Mouse (Mus musculus): Measurements from ENCODE around the gene Cand2. TPM values are rescaled to one million over a fixed set of nuclear protein-coding genes. Genes with fewer than 3 reads are reported as not detected.

Gene Cand2
- polyA plus RNA-seq (2014; fragmentation: Nextera tagmentation; extraction: Ambion mirVana) = 46.4 and 49.8 TPM in 2 replicates

GRCm38 (mm10) chr6:115774501-115774921 is at the start of gene Cand2:
Cand2 (plus strand) TSS chr6:115774538.
- DNase-seq (ENCODE audit: low spot score) = peak; percentile 93
- H3K9ac ChIP-seq (ENCODE audit: low read length) = peak within 1 kb of the TSS; percentile 91

GRCm38 (mm10) chr6:115727108-115727507 is 47.2 kb upstream of the Cand2 start:
- no peak overlapping the region for H3K9ac ChIP-seq (ENCODE audit: low read length)
- H3K36me3 ChIP-seq (ENCODE audit: control insufficient read depth, insufficient read depth, low read length) = no peaks in the 10 kb centered on the region
- H3K27ac ChIP-seq (ENCODE audit: low read depth, low read length) = no peak overlapping the region
- H3K27me3 ChIP-seq (ENCODE audit: control insufficient read depth, insufficient read depth, low read length) = no peaks in the 10 kb centered on the region
- WGBS = 83% methylated on average over 1 of the region's 1 CpGs
- no peak overlapping the region for H3K4me2 ChIP-seq (ENCODE audit: low read depth, low read length, severe bottlenecking)
- no peak overlapping the region for H3K4me3 ChIP-seq (ENCODE audit: low read depth, low read length)
- H3K4me1 ChIP-seq (replicated peaks; ENCODE audit: control insufficient read depth, insufficient read depth, low read length) = no peaks in the 10 kb centered on the region
- ATAC-seq (replicated peaks; ENCODE audit: low FRiP score) (no peak), DNase-seq (ENCODE audit: low spot score) (peak; percentile 76)
- H3K9me3 ChIP-seq (ENCODE audit: control insufficient read depth, low read length) = no peaks in the 10 kb centered on the region

More at GRCm38 (mm10) chr6:115774501-115774921, at the start of gene Cand2:
- peak within 1 kb of the TSS; percentile 84 for H3K4me2 ChIP-seq (ENCODE audit: low read depth, low read length, severe bottlenecking)
- ATAC-seq (replicated peaks; ENCODE audit: low FRiP score) = peak; percentile 92
- H3K4me1 ChIP-seq (replicated peaks; ENCODE audit: control insufficient read depth, insufficient read depth, low read length) = peaks cover 4% of the 10 kb centered on the region; the same call in 1 of the 2 replicates
- peak within 1 kb of the TSS; percentile 64 for H3K27ac ChIP-seq (ENCODE audit: low read depth, low read length)
- H3K27me3 ChIP-seq (ENCODE audit: control insufficient read depth, insufficient read depth, low read length) = no peaks in the 10 kb centered on the region
- no peaks in the 10 kb centered on the region; the same call in 1 of the 2 replicates for H3K36me3 ChIP-seq (ENCODE audit: control insufficient read depth, insufficient read depth, low read length)
- H3K9me3 ChIP-seq (ENCODE audit: control insufficient read depth, low read length) = no peaks in the 10 kb centered on the region
- H3K4me3 ChIP-seq (ENCODE audit: low read depth, low read length) = peak within 1 kb of the TSS; percentile 78
- WGBS = under 1% methylated on average over 26 of the region's 28 CpGs

GRCm38 (mm10) chr6:115727570-115727969 is 46.8 kb upstream of the Cand2 start:
- no peaks in the 10 kb centered on the region for H3K27me3 ChIP-seq (ENCODE audit: control insufficient read depth, insufficient read depth, low read length)
- H3K4me3 ChIP-seq (ENCODE audit: low read depth, low read length) = no peak overlapping the region
- 52% methylated on average over 2 of the region's 2 CpGs for WGBS
- DNase-seq (ENCODE audit: low spot score) (no peak), ATAC-seq (replicated peaks; ENCODE audit: low FRiP score) (no peak)
- H3K27ac ChIP-seq (ENCODE audit: low read depth, low read length) = no peak overlapping the region
- no peaks in the 10 kb centered on the region for H3K4me1 ChIP-seq (replicated peaks; ENCODE audit: control insufficient read depth, insufficient read depth, low read length)
- H3K9ac ChIP-seq (ENCODE audit: low read length) = no peak overlapping the region
- no peaks in the 10 kb centered on the region for H3K9me3 ChIP-seq (ENCODE audit: control insufficient read depth, low read length)
- H3K36me3 ChIP-seq (ENCODE audit: control insufficient read depth, insufficient read depth, low read length) = no peaks in the 10 kb centered on the region
- no peak overlapping the region for H3K4me2 ChIP-seq (ENCODE audit: low read depth, low read length, severe bottlenecking)

- Histone ChIP-seq H3K4me2 (ENCODE audit: low read depth, low read length, severe bottlenecking) (no peak overlapping the region), H3K9me3 (ENCODE audit: control insufficient read depth, low read length) (no peaks in the 10 kb centered on the region; the same call in 1 of the 2 replicates), H3K4me1 (replicated peaks; ENCODE audit: control insufficient read depth, insufficient read depth, low read length) (no peaks in the 10 kb centered on the region), H3K27me3 (ENCODE audit: control insufficient read depth, insufficient read depth, low read length) (no peaks in the 10 kb centered on the region), H3K9ac (ENCODE audit: low read length) (no peak overlapping the region), H3K4me3 (ENCODE audit: low read depth, low read length) (no peak overlapping the region), H3K27ac (ENCODE audit: low read depth, low read length) (no peak overlapping the region), H3K36me3 (ENCODE audit: control insufficient read depth, insufficient read depth, low read length) (no peaks in the 10 kb centered on the region)
- no peak for DNase-seq (ENCODE audit: low spot score)
- no peak for ATAC-seq (replicated peaks; ENCODE audit: low FRiP score)
- WGBS = 77% methylated on average over 20 of the region's 20 CpGs
These were observed 43.6 kb upstream of the Cand2 start for GRCm38 (mm10) chr6:115730560-115731342.

GRCm38 (mm10) chr6:115732341-115732928 is 41.9 kb upstream of the Cand2 start:
- no peak for DNase-seq (ENCODE audit: low spot score)

GRCm38 (mm10) chr6:115734909-115735308 is 39.4 kb upstream of the Cand2 start:
- ATAC-seq (replicated peaks; ENCODE audit: low FRiP score) = no peak
- H3K9ac ChIP-seq (ENCODE audit: low read length) = no peak overlapping the region
- H3K9me3 ChIP-seq (ENCODE audit: control insufficient read depth, low read length) = no peaks in the 10 kb centered on the region; the same call in 1 of the 2 replicates
- H3K36me3 ChIP-seq (ENCODE audit: control insufficient read depth, insufficient read depth, low read length) = no peaks in the 10 kb centered on the region
- 74% methylated on average over 4 of the region's 4 CpGs for WGBS
- DNase-seq (ENCODE audit: low spot score) = peak; percentile 62
- no peaks in the 10 kb centered on the region for H3K27me3 ChIP-seq (ENCODE audit: control insufficient read depth, insufficient read depth, low read length)
- no peak overlapping the region for H3K4me3 ChIP-seq (ENCODE audit: low read depth, low read length)
- H3K27ac ChIP-seq (ENCODE audit: low read depth, low read length) = no peak overlapping the region
- no peak overlapping the region for H3K4me2 ChIP-seq (ENCODE audit: low read depth, low read length, severe bottlenecking)
- no peaks in the 10 kb centered on the region for H3K4me1 ChIP-seq (replicated peaks; ENCODE audit: control insufficient read depth, insufficient read depth, low read length)

More at GRCm38 (mm10) chr6:115732341-115732928, 41.9 kb upstream of the Cand2 start:
- H3K27me3 ChIP-seq (ENCODE audit: control insufficient read depth, insufficient read depth, low read length) = no peaks in the 10 kb centered on the region
- no peak overlapping the region for H3K4me2 ChIP-seq (ENCODE audit: low read depth, low read length, severe bottlenecking)
- no peak overlapping the region for H3K9ac ChIP-seq (ENCODE audit: low read length)
- WGBS = 86% methylated on average over 22 of the region's 22 CpGs
- no peak for ATAC-seq (replicated peaks; ENCODE audit: low FRiP score)
- no peak overlapping the region for H3K4me3 ChIP-seq (ENCODE audit: low read depth, low read length)
- no peaks in the 10 kb centered on the region for H3K36me3 ChIP-seq (ENCODE audit: control insufficient read depth, insufficient read depth, low read length)
- no peaks in the 10 kb centered on the region; the same call in 1 of the 2 replicates for H3K9me3 ChIP-seq (ENCODE audit: control insufficient read depth, low read length)
- no peaks in the 10 kb centered on the region for H3K4me1 ChIP-seq (replicated peaks; ENCODE audit: control insufficient read depth, insufficient read depth, low read length)
- H3K27ac ChIP-seq (ENCODE audit: low read depth, low read length) = no peak overlapping the region

GRCm38 (mm10) chr6:115739056-115739455 is 35.3 kb upstream of the Cand2 start:
- Histone ChIP-seq H3K9ac (ENCODE audit: low read length) (no peak overlapping the region), H3K27ac (ENCODE audit: low read depth, low read length) (no peak overlapping the region), H3K4me1 (replicated peaks; ENCODE audit: control insufficient read depth, insufficient read depth, low read length) (no peaks in the 10 kb centered on the region), H3K36me3 (ENCODE audit: control insufficient read depth, insufficient read depth, low read length) (no peaks in the 10 kb centered on the region), H3K4me2 (ENCODE audit: low read depth, low read length, severe bottlenecking) (no peak overlapping the region), H3K9me3 (ENCODE audit: control insufficient read depth, low read length) (no peaks in the 10 kb centered on the region; the same call in 1 of the 2 replicates), H3K4me3 (ENCODE audit: low read depth, low read length) (no peak overlapping the region), H3K27me3 (ENCODE audit: control insufficient read depth, insufficient read depth, low read length) (no peaks in the 10 kb centered on the region)
- ATAC-seq (replicated peaks; ENCODE audit: low FRiP score) (no peak), DNase-seq (ENCODE audit: low spot score) (no peak)
- 91% methylated on average over 5 of the region's 5 CpGs for WGBS

GRCm38 (mm10) chr6:115743569-115743968 is 30.8 kb upstream of the Cand2 start:
- H3K4me3 ChIP-seq (ENCODE audit: low read depth, low read length) = no peak overlapping the region
- H3K27me3 ChIP-seq (ENCODE audit: control insufficient read depth, insufficient read depth, low read length) = no peaks in the 10 kb centered on the region
- no peak overlapping the region for H3K4me2 ChIP-seq (ENCODE audit: low read depth, low read length, severe bottlenecking)
- WGBS = 10% methylated on average over 1 of the region's 1 CpGs
- H3K27ac ChIP-seq (ENCODE audit: low read depth, low read length) = no peak overlapping the region
- DNase-seq (ENCODE audit: low spot score) (peak; percentile 62), ATAC-seq (replicated peaks; ENCODE audit: low FRiP score) (peak; percentile 33; the same call in 1 of the 2 replicates)
- no peaks in the 10 kb centered on the region for H3K36me3 ChIP-seq (ENCODE audit: control insufficient read depth, insufficient read depth, low read length)
- H3K4me1 ChIP-seq (replicated peaks; ENCODE audit: control insufficient read depth, insufficient read depth, low read length) = no peaks in the 10 kb centered on the region
- no peaks in the 10 kb centered on the region for H3K9me3 ChIP-seq (ENCODE audit: control insufficient read depth, low read length)
- no peak overlapping the region for H3K9ac ChIP-seq (ENCODE audit: low read length)
